Mouse (Mus musculus) kidney, postnatal 36 days (tissue): ENCODE data around the gene Gm11563.
"Not testable (repeated sequence)": the region's sequence is repeated elsewhere in the genome, so short reads cannot be mapped to it uniquely, and the experiment has no call there.

Experiments
- DNase-seq, 2 experiments: peaks; one replicate each; pipeline ENCODE4 v3.0.0; 2021 to 2022; ENCODE audit warnings: mixed read lengths in 2 of 2

Gene Gm11563

GRCm38 (mm10) chr11:99658467-99659010 is at the start of gene Gm11563:
Gene Gm11563, minus strand, starts transcription at chr11:99658960.
- not testable (repeated sequence) for DNase-seq

- DNase-seq, result no peak
These were observed 31.7 kb upstream of the Gm11563 start, which contains the start of gene Gm14190 for GRCm38 (mm10) chr11:99690463-99690862. Gene Gm14190, minus strand, starts transcription at chr11:99690740.

- DNase-seq, result not testable (repeated sequence)
These were observed 26.5 kb upstream of the Gm11563 start for GRCm38 (mm10) chr11:99685235-99685634.

- no peak for DNase-seq
These were observed 24.7 kb upstream of the Gm11563 start for GRCm38 (mm10) chr11:99683481-99683880.

GRCm38 (mm10) chr11:99665860-99666259 is 7.1 kb upstream of the Gm11563 start, which contains the start of gene Krtap4-6:
Gene Krtap4-6, minus strand, starts transcription at chr11:99665960.
- DNase-seq, result no peak

- DNase-seq, result no peak
These were observed 4.0 kb upstream of the Gm11563 start for GRCm38 (mm10) chr11:99662802-99663201.

- no peak for DNase-seq
These were observed 496 bp upstream of the Gm11563 start for GRCm38 (mm10) chr11:99659256-99659655.

GRCm38 (mm10) chr11:99657051-99657450 is 1.7 kb downstream of the Gm11563 start:
- no peak for DNase-seq

GRCm38 (mm10) chr11:99650136-99650535 is 8.6 kb downstream of the Gm11563 start, which contains the start of gene Gm11555:
Gene Gm11555, minus strand, starts transcription at chr11:99650236.
- no peak for DNase-seq

GRCm38 (mm10) chr11:99646444-99646843 is 12.3 kb downstream of the Gm11563 start:
- no peak for DNase-seq

GRCm38 (mm10) chr11:99644351-99644750 is 14.4 kb downstream of the Gm11563 start:
- no peak for DNase-seq

- DNase-seq, result not testable (repeated sequence)
These were observed 15.1 kb downstream of the Gm11563 start, which contains the start of gene Krtap4-7 for GRCm38 (mm10) chr11:99643635-99644139. Gene Krtap4-7, minus strand, starts transcription at chr11:99644089.

- DNase-seq, result no peak
These were observed 17.8 kb downstream of the Gm11563 start for GRCm38 (mm10) chr11:99640926-99641325.

- DNase-seq, result no peak
These were observed 21.7 kb downstream of the Gm11563 start for GRCm38 (mm10) chr11:99637086-99637485.

- no peak for DNase-seq
These were observed 24.1 kb downstream of the Gm11563 start, which contains the start of gene Krtap4-2 for GRCm38 (mm10) chr11:99634653-99635134. Gene Krtap4-2, minus strand, starts transcription at chr11:99635084.

- no peak for DNase-seq
These were observed 25.5 kb downstream of the Gm11563 start for GRCm38 (mm10) chr11:99633293-99633692.

- no peak for DNase-seq
These were observed 27.9 kb downstream of the Gm11563 start for GRCm38 (mm10) chr11:99630890-99631289.

- no peak for DNase-seq
These were observed 30.6 kb downstream of the Gm11563 start, which contains the start of gene Krtap4-1 for GRCm38 (mm10) chr11:99628138-99628537. Gene Krtap4-1, minus strand, starts transcription at chr11:99628238.

- DNase-seq, result no peak
These were observed 38.4 kb downstream of the Gm11563 start, which contains the start of gene Gm11562 for GRCm38 (mm10) chr11:99620335-99620734. Gene Gm11562, minus strand, starts transcription at chr11:99620435.

GRCm38 (mm10) chr11:99614796-99615363 is 43.9 kb downstream of the Gm11563 start, which contains the start of gene Krtap2-4:
Gene Krtap2-4, minus strand, starts transcription at chr11:99614846.
- DNase-seq, result no peak

GRCm38 (mm10) chr11:99610089-99610488 is 48.7 kb downstream of the Gm11563 start, which contains the start of gene Gm11937:
Gene Gm11937, minus strand, starts transcription at chr11:99610189.
- DNase-seq, result not testable (repeated sequence)

- DNase-seq, result no peak
These were observed 49.6 kb downstream of the Gm11563 start for GRCm38 (mm10) chr11:99609126-99609525.
